Mouse (Mus musculus): ENCODE measurements around the gene Alk. TPM values are rescaled to one million over a fixed set of nuclear protein-coding genes. Genes with fewer than 3 reads are reported as not detected.

Gene Alk
- polyA plus RNA-seq, 1 experiment from 2014 or later = 0.05 TPM

DNA sequence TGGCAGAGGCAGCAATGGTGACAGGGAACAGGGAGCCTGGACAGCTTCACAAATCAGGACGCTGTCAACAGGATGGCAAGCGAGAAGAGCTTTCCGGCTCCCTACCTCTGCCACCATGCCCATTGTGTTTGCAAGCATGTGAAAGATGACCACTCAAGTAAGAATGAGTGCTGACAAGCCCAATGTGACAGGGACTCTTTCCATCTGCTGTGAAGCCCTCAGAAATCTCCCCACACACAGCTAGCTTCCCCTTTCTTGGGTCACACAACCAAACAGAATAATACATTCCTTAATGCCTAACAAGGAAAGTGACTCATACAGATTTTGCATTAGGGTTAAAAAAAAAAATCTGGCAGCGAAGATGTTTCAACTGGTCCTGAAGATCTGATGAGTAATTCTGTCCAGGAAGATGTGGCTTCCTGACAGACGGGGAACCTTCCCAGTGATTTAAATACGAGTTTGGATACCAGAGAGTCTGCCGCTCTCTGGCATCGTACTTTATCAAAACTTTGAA lies 329.0 kb downstream of the Alk start:
- Histone ChIP-seq H3K27me3 (ENCODE audit: control insufficient read depth, insufficient read depth, low read length) (no peaks in the 10 kb centered on the region), H3K9ac (ENCODE audit: low read length) (no peak overlapping the region), H3K4me3 (ENCODE audit: low read length) (no peak overlapping the region; the same call in 1 of the 2 replicates), H3K27ac (ENCODE audit: low read length) (peak overlapping the region; percentile 69), H3K36me3 (ENCODE audit: control insufficient read depth, insufficient read depth) (no peaks in the 10 kb centered on the region), H3K4me1 (ENCODE audit: control insufficient read depth, insufficient read depth, low read length) (peaks cover 6% of the 10 kb centered on the region; the same call in 1 of the 2 replicates), H3K9me3 (replicated peaks; ENCODE audit: control insufficient read depth, low read length) (peaks cover 6% of the 10 kb centered on the region; the same call in 1 of the 2 replicates), H3K4me2 (ENCODE audit: low read depth, low read length) (peak overlapping the region; percentile 54)
- ATAC-seq (replicated peaks; ENCODE audit: extremely low read depth, insufficient read depth, low FRiP score) = peak; percentile 97
- WGBS = 10% methylated on average over 8 of the region's 8 CpGs

DNA sequence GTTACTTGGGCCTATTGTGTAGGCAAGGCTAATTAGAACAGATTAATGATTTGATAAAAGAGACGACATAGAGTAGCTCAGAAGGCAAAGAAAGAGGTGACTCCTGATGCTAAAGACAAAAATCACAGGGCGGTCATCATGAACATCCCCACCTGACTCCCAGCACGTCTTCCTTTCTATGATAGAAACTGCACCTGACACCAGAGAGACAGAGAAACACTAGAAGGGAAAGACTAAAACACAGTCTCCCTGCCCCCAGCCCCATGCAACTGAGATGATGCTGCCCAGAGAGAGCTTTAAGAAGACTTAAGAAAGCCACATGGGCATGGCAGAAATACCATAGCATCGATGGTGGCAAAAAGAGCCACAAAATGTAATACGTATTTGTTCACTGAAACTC lies 330.2 kb downstream of the Alk start:
- Histone ChIP-seq H3K36me3 (ENCODE audit: control insufficient read depth, insufficient read depth) (no peaks in the 10 kb centered on the region), H3K27ac (ENCODE audit: low read length) (no peak overlapping the region), H3K27me3 (ENCODE audit: control insufficient read depth, insufficient read depth, low read length) (no peaks in the 10 kb centered on the region), H3K9ac (ENCODE audit: low read length) (no peak overlapping the region), H3K4me1 (ENCODE audit: control insufficient read depth, insufficient read depth, low read length) (peaks cover 6% of the 10 kb centered on the region; the same call in 1 of the 2 replicates), H3K9me3 (replicated peaks; ENCODE audit: control insufficient read depth, low read length) (0 out of 2 replicates have a peak, but pooled peaks cover 2% of the 10 kb centered on the region), H3K4me3 (ENCODE audit: low read length) (no peak overlapping the region), H3K4me2 (ENCODE audit: low read depth, low read length) (no peak overlapping the region)
- 82% methylated on average over 5 of the region's 5 CpGs for WGBS
- ATAC-seq (replicated peaks; ENCODE audit: extremely low read depth, insufficient read depth, low FRiP score) = no peak

DNA sequence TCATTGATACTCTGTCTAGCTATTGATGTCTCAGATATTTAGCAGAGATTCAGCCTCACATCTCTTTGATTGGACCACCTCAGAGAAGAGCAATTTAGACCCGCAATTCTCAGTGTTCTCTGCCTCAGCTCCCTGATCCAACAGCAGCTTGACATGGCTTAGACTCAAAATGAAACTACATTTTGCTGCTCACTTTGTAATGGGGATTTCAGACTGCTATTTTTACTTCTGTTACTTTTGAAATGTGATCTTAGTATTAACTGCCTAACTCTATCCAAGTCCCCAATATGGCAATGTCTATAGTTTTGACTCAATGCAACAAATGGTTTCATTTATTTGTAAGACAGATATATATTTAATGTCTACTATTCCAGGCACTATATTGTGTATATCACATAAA lies 332.8 kb downstream of the Alk start:
- H3K36me3 ChIP-seq (ENCODE audit: control insufficient read depth, insufficient read depth) = no peaks in the 10 kb centered on the region
- 86% methylated on average over 1 of the region's 1 CpGs for WGBS

DNA sequence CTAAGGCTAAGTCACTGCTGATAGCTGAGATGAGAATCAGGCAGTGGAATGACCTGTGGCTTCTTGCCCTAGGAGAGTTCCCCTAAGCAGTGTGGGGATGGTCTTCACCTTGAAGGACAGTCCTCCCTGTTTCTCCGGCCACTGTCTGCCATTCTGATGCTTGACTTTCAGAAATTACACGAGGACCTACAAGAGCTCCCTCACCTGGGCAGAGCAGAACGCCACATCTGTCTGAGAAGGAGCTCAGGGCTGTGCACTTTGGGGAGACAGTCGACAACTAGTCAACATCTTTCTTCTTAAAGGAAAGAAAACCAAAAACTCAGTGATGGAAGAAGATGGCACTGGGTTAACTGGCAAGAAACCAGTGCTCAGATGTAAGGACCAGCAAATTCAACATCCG lies 335.9 kb downstream of the Alk start:
- Histone ChIP-seq H3K9ac (ENCODE audit: low read length) (no peak overlapping the region), H3K4me2 (ENCODE audit: low read depth, low read length) (no peak overlapping the region)
- WGBS = 78% methylated on average over 5 of the region's 5 CpGs

More for the DNA sequence above, 332.8 kb downstream of the Alk start:
- Histone ChIP-seq H3K9me3 (replicated peaks; ENCODE audit: control insufficient read depth, low read length) (no peaks in the 10 kb centered on the region), H3K4me2 (ENCODE audit: low read depth, low read length) (no peak overlapping the region), H3K4me1 (ENCODE audit: control insufficient read depth, insufficient read depth, low read length) (peaks cover 6% of the 10 kb centered on the region; the same call in 1 of the 2 replicates), H3K27me3 (ENCODE audit: control insufficient read depth, insufficient read depth, low read length) (no peaks in the 10 kb centered on the region), H3K27ac (ENCODE audit: low read length) (no peak overlapping the region), H3K4me3 (ENCODE audit: low read length) (no peak overlapping the region), H3K9ac (ENCODE audit: low read length) (no peak overlapping the region)
- no peak for ATAC-seq (replicated peaks; ENCODE audit: extremely low read depth, insufficient read depth, low FRiP score)

GRCm38 (mm10) chr17:72265171-72266022 lies 339.0 kb downstream of the Alk start:
- H3K4me1 ChIP-seq (ENCODE audit: control insufficient read depth, insufficient read depth, low read length) = peaks cover 11% of the 10 kb centered on the region
- H3K9ac ChIP-seq (ENCODE audit: low read length) = no peak overlapping the region
- H3K27me3 ChIP-seq (ENCODE audit: control insufficient read depth, insufficient read depth, low read length) = no peaks in the 10 kb centered on the region
- H3K36me3 ChIP-seq (ENCODE audit: control insufficient read depth, insufficient read depth) = no peaks in the 10 kb centered on the region
- H3K27ac ChIP-seq (ENCODE audit: low read length) = no peak overlapping the region
- H3K4me3 ChIP-seq (ENCODE audit: low read length) = no peak overlapping the region
- no peaks in the 10 kb centered on the region for H3K9me3 ChIP-seq (replicated peaks; ENCODE audit: control insufficient read depth, low read length)
- 78% methylated on average over 9 of the region's 9 CpGs for WGBS
- ATAC-seq (replicated peaks; ENCODE audit: extremely low read depth, insufficient read depth, low FRiP score) = no peak
- no peak overlapping the region for H3K4me2 ChIP-seq (ENCODE audit: low read depth, low read length)

More for the DNA sequence above, 335.9 kb downstream of the Alk start:
- no peak for ATAC-seq (replicated peaks; ENCODE audit: extremely low read depth, insufficient read depth, low FRiP score)
- Histone ChIP-seq H3K9me3 (replicated peaks; ENCODE audit: control insufficient read depth, low read length) (no peaks in the 10 kb centered on the region), H3K27ac (ENCODE audit: low read length) (no peak overlapping the region), H3K4me3 (ENCODE audit: low read length) (no peak overlapping the region), H3K4me1 (ENCODE audit: control insufficient read depth, insufficient read depth, low read length) (peaks cover 11% of the 10 kb centered on the region), H3K36me3 (ENCODE audit: control insufficient read depth, insufficient read depth) (no peaks in the 10 kb centered on the region), H3K27me3 (ENCODE audit: control insufficient read depth, insufficient read depth, low read length) (no peaks in the 10 kb centered on the region)

- no peak overlapping the region for H3K9ac ChIP-seq (ENCODE audit: low read length)
- H3K27me3 ChIP-seq (ENCODE audit: control insufficient read depth, insufficient read depth, low read length) = no peaks in the 10 kb centered on the region
- ATAC-seq (replicated peaks; ENCODE audit: extremely low read depth, insufficient read depth, low FRiP score) = no peak
- H3K9me3 ChIP-seq (replicated peaks; ENCODE audit: control insufficient read depth, low read length) = no peaks in the 10 kb centered on the region
- no peak overlapping the region for H3K4me3 ChIP-seq (ENCODE audit: low read length)
- H3K36me3 ChIP-seq (ENCODE audit: control insufficient read depth, insufficient read depth) = no peaks in the 10 kb centered on the region
- WGBS = 84% methylated on average over 5 of the region's 5 CpGs
- no peak overlapping the region for H3K27ac ChIP-seq (ENCODE audit: low read length)
- H3K4me2 ChIP-seq (ENCODE audit: low read depth, low read length) = no peak overlapping the region
- peaks cover 19% of the 10 kb centered on the region for H3K4me1 ChIP-seq (ENCODE audit: control insufficient read depth, insufficient read depth, low read length)
These were observed 351.0 kb downstream of the Alk start for GRCm38 (mm10) chr17:72253411-72253810.

DNA sequence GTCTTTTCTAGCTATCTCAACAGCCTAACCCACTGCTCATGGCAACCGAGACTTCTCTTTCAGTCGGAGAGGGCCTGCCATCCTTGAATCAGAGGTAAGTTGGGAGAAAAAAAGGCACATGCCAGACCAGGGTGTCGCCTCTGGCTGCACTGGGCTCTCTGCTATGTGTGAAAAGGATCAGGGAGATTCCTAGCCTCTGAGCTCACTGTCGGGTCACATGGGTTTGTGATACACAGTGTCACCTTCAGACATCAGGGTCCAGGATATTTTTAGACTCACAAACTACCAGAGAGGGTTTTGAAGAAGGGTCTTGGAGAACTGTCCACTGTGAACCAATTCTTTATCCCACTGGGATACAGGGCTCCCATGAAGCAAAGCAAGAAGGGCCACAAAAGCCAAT lies 352.9 kb downstream of the Alk start:
- no peaks in the 10 kb centered on the region for H3K36me3 ChIP-seq (ENCODE audit: control insufficient read depth, insufficient read depth)
- no peak overlapping the region for H3K4me2 ChIP-seq (ENCODE audit: low read depth, low read length)
- H3K27ac ChIP-seq (ENCODE audit: low read length) = peak overlapping the region; percentile 70
- H3K27me3 ChIP-seq (ENCODE audit: control insufficient read depth, insufficient read depth, low read length) = no peaks in the 10 kb centered on the region
- H3K9me3 ChIP-seq (replicated peaks; ENCODE audit: control insufficient read depth, low read length) = no peaks in the 10 kb centered on the region
- H3K4me1 ChIP-seq (ENCODE audit: control insufficient read depth, insufficient read depth, low read length) = peaks cover 19% of the 10 kb centered on the region
- no peak overlapping the region for H3K9ac ChIP-seq (ENCODE audit: low read length)
- peak; percentile 93 for ATAC-seq (replicated peaks; ENCODE audit: extremely low read depth, insufficient read depth, low FRiP score)
- 32% methylated on average over 4 of the region's 4 CpGs for WGBS
- H3K4me3 ChIP-seq (ENCODE audit: low read length) = no peak overlapping the region

- no peak overlapping the region for H3K9ac ChIP-seq (ENCODE audit: low read length)
- H3K27me3 ChIP-seq (ENCODE audit: control insufficient read depth, insufficient read depth, low read length) = no peaks in the 10 kb centered on the region
- H3K27ac ChIP-seq (ENCODE audit: low read length) = peak overlapping the region; percentile 70
- no peak overlapping the region for H3K4me2 ChIP-seq (ENCODE audit: low read depth, low read length)
- ATAC-seq (replicated peaks; ENCODE audit: extremely low read depth, insufficient read depth, low FRiP score) = no peak
- no peaks in the 10 kb centered on the region for H3K36me3 ChIP-seq (ENCODE audit: control insufficient read depth, insufficient read depth)
- H3K9me3 ChIP-seq (replicated peaks; ENCODE audit: control insufficient read depth, low read length) = no peaks in the 10 kb centered on the region
- H3K4me1 ChIP-seq (ENCODE audit: control insufficient read depth, insufficient read depth, low read length) = peaks cover 19% of the 10 kb centered on the region
- 54% methylated on average over 7 of the region's 7 CpGs for WGBS
- H3K4me3 ChIP-seq (ENCODE audit: low read length) = no peak overlapping the region
These were observed 353.7 kb downstream of the Alk start for GRCm38 (mm10) chr17:72250482-72251405.

All from heart, embryonic 16.5 days (tissue).